Mouse (Mus musculus) erythroblast, embryonic 14.5 days (primary cell): ENCODE results near the gene Myo9b.

Experiments
- GATA1 ChIP-seq: IDR thresholded peaks from 2 replicates; pipeline ENCODE4 v1.6.1; 2012; ENCODE audit warnings: low read length, inconsistent platforms, mixed read lengths
- TAL1 ChIP-seq: IDR thresholded peaks from 3 replicates; pipeline ENCODE4 v1.6.1; 2012; ENCODE audit warnings: low read length, inconsistent platforms, mixed read lengths

DNA sequence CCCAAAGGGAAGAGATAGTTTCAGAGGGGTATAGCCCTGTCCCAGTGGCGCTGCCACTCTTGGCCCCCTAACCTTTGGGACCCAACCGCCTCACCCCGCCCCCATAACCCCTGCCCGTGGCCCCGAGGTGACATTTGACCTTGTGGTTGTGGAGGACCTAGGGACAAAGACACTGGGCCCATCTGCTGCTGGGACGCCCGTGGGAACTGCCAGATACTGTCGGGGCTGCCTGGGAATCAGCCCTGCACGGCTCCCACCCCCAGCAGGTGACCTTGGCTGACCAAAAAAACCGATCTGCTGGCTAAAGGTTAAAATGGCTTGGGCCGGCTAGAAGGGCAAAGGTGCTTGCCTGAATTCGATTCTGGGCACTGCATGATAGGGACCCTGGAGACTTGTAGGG lies 110.9 kb downstream of the Myo9b start:
- no peak for TF ChIP-seq TAL1
- TF ChIP-seq GATA1: no peak
